Mouse (Mus musculus): Measurements from ENCODE around the gene Lce3f. TPM values are rescaled to one million over a fixed set of nuclear protein-coding genes. Genes with fewer than 3 reads are reported as not detected.

Gene Lce3f
- polyA plus RNA-seq (2017; shearing (Covaris generic)), result not detected

GRCm38 (mm10) chr3:92991926-92992325, at the start of gene Lce3f:
Gene Lce3f, plus strand, starts transcription at chr3:92992226.

DNA sequence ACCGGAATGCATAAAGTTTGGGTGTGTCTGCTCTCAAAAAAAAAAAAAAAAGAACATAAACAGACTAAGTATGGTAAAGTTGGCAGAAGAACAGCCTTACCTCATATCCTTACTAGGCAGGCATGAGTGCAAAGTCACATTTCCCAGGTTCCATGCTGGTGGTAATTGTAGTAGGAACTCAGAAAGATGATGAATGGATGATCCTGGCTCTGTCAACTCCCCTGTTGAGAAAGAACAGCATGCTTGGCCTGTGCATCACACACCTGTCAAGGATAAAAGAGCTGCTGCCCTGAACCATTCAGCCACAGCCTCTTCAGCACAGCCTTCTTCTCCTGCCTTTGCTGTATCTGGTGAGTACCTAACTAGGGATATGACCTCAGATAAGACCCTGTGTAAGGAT, 47.8 kb upstream of the Lce3f start, which contains the start of gene Lce3c:
Lce3c (plus strand) TSS at position 301 of the 400 bp plus-strand sequence.

GRCm38 (mm10) chr3:92957090-92957489, 34.9 kb upstream of the Lce3f start, which contains the start of gene Lce3d:
Gene Lce3d, plus strand, starts transcription at chr3:92957390.

GRCm38 (mm10) chr3:92966761-92967160, 25.3 kb upstream of the Lce3f start, which contains the start of gene Lce3e:
Gene Lce3e, plus strand, starts transcription at chr3:92967061.

GRCm38 (mm10) chr3:93015460-93016104, 23.6 kb downstream of the Lce3f start, which contains the start of gene Crct1:
Gene Crct1, minus strand, starts transcription at chr3:93015687.

DNA sequence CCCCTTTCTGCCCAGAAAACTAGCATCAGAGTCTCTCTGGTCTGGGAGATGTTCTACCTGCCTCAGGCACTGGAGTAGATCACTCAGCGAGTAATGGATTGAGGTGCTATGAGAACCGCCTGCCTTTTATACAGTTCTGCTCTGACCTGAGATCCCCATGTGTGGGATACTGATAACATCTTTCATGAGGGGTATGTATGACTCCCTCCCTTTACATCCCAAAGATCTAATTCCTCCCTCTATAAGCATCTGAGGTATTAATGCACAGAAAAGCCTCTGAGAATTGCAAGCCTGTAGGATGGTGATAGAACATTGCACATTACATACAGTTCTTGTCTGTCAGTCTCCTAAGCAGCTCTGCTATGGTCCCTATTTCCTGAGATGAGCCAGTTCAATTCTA, 26.9 kb downstream of the Lce3f start, which contains the start of gene Lce1m:
Lce1m (minus strand) TSS at position 101 of the 400 bp plus-strand sequence.

Other genes with a start within 250 kb of the Lce3f start
- not detected for gene Lce1g, start 239.9 kb upstream of the Lce3f start, polyA plus RNA-seq (2017; shearing (Covaris generic))
- gene Lce1h, start 227.2 kb upstream of the Lce3f start, polyA plus RNA-seq (2017; shearing (Covaris generic)), result not detected
- gene Lce1i, start 213.3 kb upstream of the Lce3f start, polyA plus RNA-seq (2017; shearing (Covaris generic)), result not detected
- not detected for gene Lce1j, start 201.7 kb upstream of the Lce3f start, polyA plus RNA-seq (2017; shearing (Covaris generic))
- gene Lce1k, start 184.3 kb upstream of the Lce3f start, polyA plus RNA-seq (2017; shearing (Covaris generic)), result not detected
- not detected for gene Kprp, start 165.0 kb upstream of the Lce3f start, polyA plus RNA-seq (2017; shearing (Covaris generic))
- not detected for gene Lce1l, start 140.9 kb upstream of the Lce3f start, polyA plus RNA-seq (2017; shearing (Covaris generic))
- not detected for gene 2310050C09Rik, start 122.0 kb upstream of the Lce3f start, polyA plus RNA-seq (2017; shearing (Covaris generic))
- not detected for gene Lce3a, start 66.0 kb upstream of the Lce3f start, polyA plus RNA-seq (2017; shearing (Covaris generic))
- gene Lce3b, start 59.2 kb upstream of the Lce3f start, polyA plus RNA-seq (2017; shearing (Covaris generic)), result not detected
- gene Lce3c, start 47.7 kb upstream of the Lce3f start, polyA plus RNA-seq (2017; shearing (Covaris generic)), result not detected
- not detected for gene Lce3d, start 34.8 kb upstream of the Lce3f start, polyA plus RNA-seq (2017; shearing (Covaris generic))
- gene Lce3e, start 25.2 kb upstream of the Lce3f start, polyA plus RNA-seq (2017; shearing (Covaris generic)), result not detected
- gene Crct1, start 23.5 kb downstream of the Lce3f start, polyA plus RNA-seq (2017; shearing (Covaris generic)), result not detected
- gene Lce1m, start 26.8 kb downstream of the Lce3f start, polyA plus RNA-seq (2017; shearing (Covaris generic)), result not detected
- gene Gm4858, start 76.6 kb downstream of the Lce3f start, polyA plus RNA-seq (2017; shearing (Covaris generic)), result 0.74 TPM
- gene Crnn, start 152.6 kb downstream of the Lce3f start, polyA plus RNA-seq (2017; shearing (Covaris generic)), result not detected
- gene Flg2, start 205.1 kb downstream of the Lce3f start, polyA plus RNA-seq (2017; shearing (Covaris generic)), result not detected

All from inflammation-experienced regulatory T-cells, adult 16 weeks (primary cell).